Mouse (Mus musculus) lung, postnatal 36 days (tissue): Measurements from ENCODE around the gene Glo1.
A peak's percentile ranks its signal among the peaks of the same experiment; 100 is the strongest.

Experiments
- DNase-seq: peaks from one replicate; pipeline ENCODE4 v3.0.0; 2022; ENCODE audit warnings: mixed read lengths

The Glo1 gene

GRCm38 (mm10) chr17:30612075-30612859, 14.4 kb downstream of the Glo1 start:
- DNase-seq = peak; percentile 100

GRCm38 (mm10) chr17:30611221-30612074, 15.2 kb downstream of the Glo1 start:
- peak; percentile 40 for DNase-seq

- DNase-seq = no peak
Observed at GRCm38 (mm10) chr17:30610739-30611138, 15.9 kb downstream of the Glo1 start.

- no peak for DNase-seq
Observed at GRCm38 (mm10) chr17:30609980-30610307, 16.7 kb downstream of the Glo1 start.

GRCm38 (mm10) chr17:30609305-30609979, 17.2 kb downstream of the Glo1 start:
- peak; percentile 21 for DNase-seq

GRCm38 (mm10) chr17:30607909-30608495, 18.7 kb downstream of the Glo1 start:
- no peak for DNase-seq

- DNase-seq = no peak
Observed at GRCm38 (mm10) chr17:30607330-30607729, 19.3 kb downstream of the Glo1 start.

- no peak for DNase-seq
Observed at GRCm38 (mm10) chr17:30606634-30607081, 20.0 kb downstream of the Glo1 start.

- DNase-seq = no peak
Observed at GRCm38 (mm10) chr17:30606206-30606605, 20.5 kb downstream of the Glo1 start.

- DNase-seq = no peak
Observed at GRCm38 (mm10) chr17:30605001-30605400, 21.7 kb downstream of the Glo1 start.

- DNase-seq = no peak
Observed at GRCm38 (mm10) chr17:30604296-30604695, 22.4 kb downstream of the Glo1 start.

- no peak for DNase-seq
Observed at GRCm38 (mm10) chr17:30602175-30602574, 24.5 kb downstream of the Glo1 start.

- DNase-seq = no peak
Observed at GRCm38 (mm10) chr17:30598300-30598699, 28.4 kb downstream of the Glo1 start.

- no peak for DNase-seq
Observed at GRCm38 (mm10) chr17:30597786-30598185, 28.9 kb downstream of the Glo1 start.

GRCm38 (mm10) chr17:30594846-30595245, 31.8 kb downstream of the Glo1 start:
- DNase-seq = no peak

- DNase-seq = no peak
Observed at GRCm38 (mm10) chr17:30594407-30594806, 32.3 kb downstream of the Glo1 start.

GRCm38 (mm10) chr17:30590417-30591198, 36.1 kb downstream of the Glo1 start:
- DNase-seq = peak; percentile 82

GRCm38 (mm10) chr17:30583258-30584001, 43.2 kb downstream of the Glo1 start:
- DNase-seq = no peak

GRCm38 (mm10) chr17:30582313-30582712, 44.4 kb downstream of the Glo1 start:
- DNase-seq = no peak

- DNase-seq = no peak
Observed at GRCm38 (mm10) chr17:30581201-30581600, 45.5 kb downstream of the Glo1 start.

- DNase-seq = no peak
Observed at GRCm38 (mm10) chr17:30580781-30581180, 45.9 kb downstream of the Glo1 start.
